In genomic region chr5:103513162-103513561, GRCm38 (mm10) we compare ENCODE assay signal across 16 mouse cellular contexts.
DNase-seq lines count a peak whose midpoint lies in the region; ATAC-seq and TF ChIP-seq lines count a peak whose summit lies in the region.
"Had no signal": no experiment of that assay in that cellular context is flagged by ENCODE, and none has a peak within 500 bp of the region (broad histone marks: within the 10 kb centered on the region; RNA-seq: fewer than 3 reads in every experiment).

No protein-coding gene starts in this region.

- WGBS in intestine, postnatal 0 days: 80% methylated on average over 9 of the region's 9 CpGs
- 82% methylated on average over 9 of the region's 9 CpGs for WGBS in intestine, embryonic 16.5 days
- 80% methylated on average over 9 of the region's 9 CpGs for WGBS in stomach, postnatal 0 days

- no peak overlapping the region for H3K27ac ChIP-seq in intestine, postnatal 0 days (ENCODE audit: low read depth, low read length)
- H3K27ac ChIP-seq in intestine, embryonic 16.5 days (ENCODE audit: low read length): no peak overlapping the region
- H3K27ac ChIP-seq in MEL (ENCODE audit: control insufficient read depth, low read depth, low read length): peak overlapping the region; percentile 35
- no peak overlapping the region for H3K27ac ChIP-seq in stomach, postnatal 0 days (replicated peaks)
- H3K27ac ChIP-seq: embryonic facial prominence, embryonic 15.5 days; hindbrain, embryonic 10.5 days; lung, embryonic 15.5 days had no signal

- intact Hi-C loops in heart, postnatal 25 days (cut with DNase I): no loop called here

- H3K9me3 ChIP-seq in intestine, postnatal 0 days (ENCODE audit: control insufficient read depth): no peaks in the 10 kb centered on the region
- H3K9me3 ChIP-seq in intestine, embryonic 16.5 days (ENCODE audit: control insufficient read depth, low read length): no peaks in the 10 kb centered on the region
- no peaks in the 10 kb centered on the region for H3K9me3 ChIP-seq in MEL (replicated peaks; ENCODE audit: insufficient read depth, low read length)
- no peaks in the 10 kb centered on the region for H3K9me3 ChIP-seq in stomach, postnatal 0 days (ENCODE audit: control insufficient read depth, low read length)
- H3K9me3 ChIP-seq: embryonic facial prominence, embryonic 15.5 days; hindbrain, embryonic 10.5 days; lung, embryonic 15.5 days had no signal

- no peak for ATAC-seq in intestine, postnatal 0 days
- no peak for ATAC-seq in intestine, embryonic 16.5 days
- ATAC-seq in stomach, postnatal 0 days (ENCODE audit: low FRiP score, low TSS enrichment): no peak

- no peak for TF ChIP-seq EP300 in MEL (IDR thresholded peaks at IDR 0.05; ENCODE audit: low read depth in 1 of 2, low read length in 2 of 2)
- TF ChIP-seq EP300 in stomach, postnatal 0 days (optimal IDR thresholded peaks at IDR 0.05): no peak

- no peak for TF ChIP-seq POLR2A in MEL (IDR thresholded peaks at IDR 0.05; ENCODE audit: control insufficient read depth in 1 of 2, insufficient read depth in 1 of 2, low read depth in 1 of 2, low read length in 2 of 2, poor library complexity in 1 of 2)

- H3K9ac ChIP-seq in intestine, postnatal 0 days (ENCODE audit: low read depth, low read length): no peak overlapping the region
- no peak overlapping the region for H3K9ac ChIP-seq in intestine, embryonic 16.5 days (ENCODE audit: low read depth, low read length)
- no peak overlapping the region; the same call in 1 of the 2 replicates for H3K9ac ChIP-seq in MEL (ENCODE audit: control insufficient read depth, low read depth, low read length, poor library complexity, severe bottlenecking)
- H3K9ac ChIP-seq in stomach, postnatal 0 days (ENCODE audit: low read length): no peak overlapping the region
- H3K9ac ChIP-seq: embryonic facial prominence, embryonic 15.5 days; lung, embryonic 15.5 days had no signal

- peak; percentile 28; the same call in 1 of the 2 replicates for TF ChIP-seq CTCF in intestine, postnatal 0 days (IDR thresholded peaks at IDR 0.05; ENCODE audit: low read depth)
- TF ChIP-seq CTCF in MEL (IDR thresholded peaks at IDR 0.05 in 2 of 3, conservative IDR thresholded peaks at IDR 0.05 in 1 of 3; ENCODE audit: control insufficient read depth in 1 of 3, insufficient read depth in 1 of 3, low read depth in 2 of 3, low read length in 3 of 3, poor library complexity in 1 of 3, severe bottlenecking in 1 of 3): peak; percentile 16 to 69 (median 41); a peak in 5 of 6 replicates
- TF ChIP-seq CTCF in stomach, postnatal 0 days (IDR thresholded peaks at IDR 0.05; ENCODE audit: low read depth): peak; percentile 31; the same call in 1 of the 2 replicates

- H3K36me3 ChIP-seq in intestine, postnatal 0 days (ENCODE audit: control insufficient read depth, insufficient read depth): no peaks in the 10 kb centered on the region
- H3K36me3 ChIP-seq in intestine, embryonic 16.5 days (ENCODE audit: control insufficient read depth, insufficient read depth, low read length): no peaks in the 10 kb centered on the region
- H3K36me3 ChIP-seq in MEL (ENCODE audit: control insufficient read depth in 1 of 2, insufficient read depth in 2 of 2, low read length in 2 of 2): peaks cover 0 to 10% of the 10 kb centered on the region in 2 experiments; a peak in 3 of 4 replicates
- no peaks in the 10 kb centered on the region for H3K36me3 ChIP-seq in stomach, postnatal 0 days (ENCODE audit: control insufficient read depth, insufficient read depth, low read length)
- H3K36me3 ChIP-seq: lung, embryonic 15.5 days had no signal

- H3K4me2 ChIP-seq in intestine, postnatal 0 days (replicated peaks; ENCODE audit: low read depth): no peak overlapping the region
- no peak overlapping the region for H3K4me2 ChIP-seq in intestine, embryonic 16.5 days (ENCODE audit: low read depth, low read length)
- no peak overlapping the region for H3K4me2 ChIP-seq in stomach, postnatal 0 days (replicated peaks; ENCODE audit: low read depth)
- H3K4me2 ChIP-seq: embryonic facial prominence, embryonic 15.5 days; lung, embryonic 15.5 days had no signal

- H3K27me3 ChIP-seq in intestine, postnatal 0 days (replicated peaks; ENCODE audit: control insufficient read depth, insufficient read depth, low read length): no peaks in the 10 kb centered on the region
- H3K27me3 ChIP-seq in intestine, embryonic 16.5 days (replicated peaks; ENCODE audit: control insufficient read depth, insufficient read depth, low read length): no peaks in the 10 kb centered on the region
- no peaks in the 10 kb centered on the region for H3K27me3 ChIP-seq in MEL (ENCODE audit: control insufficient read depth in 1 of 2, insufficient read depth in 2 of 2, low read length in 2 of 2)
- no peaks in the 10 kb centered on the region for H3K27me3 ChIP-seq in stomach, postnatal 0 days (ENCODE audit: control insufficient read depth, insufficient read depth, low read length)
- H3K27me3 ChIP-seq: embryonic facial prominence, embryonic 15.5 days; lung, embryonic 15.5 days had no signal

- no peaks in the 10 kb centered on the region for H3K79me2 ChIP-seq in MEL (ENCODE audit: control insufficient read depth, insufficient read depth, low read length, poor library complexity)

- no peaks in the 10 kb centered on the region for H3K4me1 ChIP-seq in intestine, postnatal 0 days (replicated peaks; ENCODE audit: control insufficient read depth, insufficient read depth, low read length)
- H3K4me1 ChIP-seq in intestine, embryonic 16.5 days (ENCODE audit: control insufficient read depth, insufficient read depth, low read length): peaks cover 5% of the 10 kb centered on the region; the same call in 1 of the 2 replicates
- peaks cover 6 to 14% of the 10 kb centered on the region in 2 experiments for H3K4me1 ChIP-seq in MEL (ENCODE audit: control insufficient read depth in 1 of 2, insufficient read depth in 2 of 2, low read length in 2 of 2)
- no peaks in the 10 kb centered on the region for H3K4me1 ChIP-seq in stomach, postnatal 0 days (replicated peaks; ENCODE audit: control insufficient read depth, insufficient read depth)
- H3K4me1 ChIP-seq: embryonic facial prominence, embryonic 15.5 days; hindbrain, embryonic 10.5 days had no signal

- peak; percentile 15 for DNase-seq in retina, postnatal 1 day
- no peak for DNase-seq in retina, embryonic 14.5 days (ENCODE audit: low spot score)
- DNase-seq in MEL (ENCODE audit: low read depth, low spot score): peak; percentile 78
- no peak for DNase-seq in stomach, postnatal 0 days (ENCODE audit: low spot score)
- DNase-seq in heart, postnatal 25 days (ENCODE audit: low spot score): no peak
- DNase-seq: cerebellum, adult 18-20 months; kidney, postnatal 10 days; liver; right cerebral cortex, postnatal 25 days; thymus, adult 18-20 months had no signal

- H3K4me3 ChIP-seq in intestine, postnatal 0 days (ENCODE audit: low read depth, low read length): no peak overlapping the region
- H3K4me3 ChIP-seq in intestine, embryonic 16.5 days (ENCODE audit: low read length): no peak overlapping the region
- H3K4me3 ChIP-seq in MEL (ENCODE audit: control insufficient read depth in 1 of 2, insufficient read depth in 1 of 2, low read depth in 2 of 2, low read length in 2 of 2): peak overlapping the region; percentile 10 to 28; a peak in 1 of 4 replicates
- no peak overlapping the region for H3K4me3 ChIP-seq in stomach, postnatal 0 days (ENCODE audit: low read depth, low read length)
- H3K4me3 ChIP-seq: embryonic facial prominence, embryonic 15.5 days; hindbrain, embryonic 10.5 days; lung, embryonic 15.5 days; myocyte had no signal

- TF ChIP-seq RAD21 in MEL (IDR thresholded peaks at IDR 0.05; ENCODE audit: low read depth, low read length): peak; percentile 36

TF ChIP-seq in MEL, 35 proteins besides CTCF, POLR2A, EP300 and RAD21:
- TF ChIP-seq USF1 (IDR thresholded peaks at IDR 0.05; ENCODE audit: low read depth, low read length): peak; percentile 37; the same call in 1 of the 2 replicates
- TF ChIP-seq ETS1 (IDR thresholded peaks at IDR 0.05; ENCODE audit: low read depth, low read length): 0 out of 2 replicates have a peak, but pooled peaks have one; percentile 12
- TF ChIP-seq ZMIZ1 (IDR thresholded peaks at IDR 0.05; ENCODE audit: low read depth, low read length): no peak
- TF ChIP-seq USF2 (IDR thresholded peaks at IDR 0.05; ENCODE audit: borderline replicate concordance in 1 of 2, insufficient read depth in 1 of 2, low read depth in 1 of 2, low read length in 2 of 2): no peak
- peak; percentile 66; the same call in 1 of the 2 replicates for TF ChIP-seq MYC (IDR thresholded peaks at IDR 0.05; ENCODE audit: low read depth, low read length)
- TF ChIP-seq ZC3H11A (IDR thresholded peaks at IDR 0.05; ENCODE audit: low read depth, low read length): no peak
- TF ChIP-seq MAX (IDR thresholded peaks at IDR 0.05; ENCODE audit: low read length): peak; percentile 58; the same call in 1 of the 2 replicates
- peak; percentile 57 for TF ChIP-seq GATA1 (IDR thresholded peaks at IDR 0.05; ENCODE audit: low read depth, low read length)
- peak; percentile 56 for TF ChIP-seq SMC3 (IDR thresholded peaks at IDR 0.05; ENCODE audit: low read depth, low read length)
- peak; percentile 55; the same call in 1 of the 2 replicates for TF ChIP-seq BHLHE40 (IDR thresholded peaks at IDR 0.05; ENCODE audit: borderline replicate concordance, low read depth, low read length)
- no peak for TF ChIP-seq MEF2A (IDR thresholded peaks at IDR 0.05; ENCODE audit: extremely low read depth, insufficient replicate concordance, low read depth, low read length, poor library complexity, severe bottlenecking)
- 0 out of 2 replicates have a peak, but pooled peaks have one; percentile 23 for TF ChIP-seq SIN3A (IDR thresholded peaks at IDR 0.05; ENCODE audit: low read length)

Comparison
In these comparisons a context has a peak if more than half of its experiments do, and no peak if none do; other contexts are left out.
1. DNase-seq: peak in retina, postnatal 1 day (single experiment) and MEL (single experiment); none in retina, embryonic 14.5 days (single experiment), stomach, postnatal 0 days (single experiment) and heart, postnatal 25 days (single experiment).
2. H3K4me3 ChIP-seq: peak in MEL (2 of 2); none in intestine, postnatal 0 days (single experiment), intestine, embryonic 16.5 days (single experiment) and stomach, postnatal 0 days (single experiment).
3. Peak in every context shown above with its lines, with median percentiles within 50 percentile points of each other: CTCF ChIP-seq.